Mouse (Mus musculus) skeletal muscle tissue, adult 2 months (tissue): ENCODE results near the gene Rpa1.
A peak's percentile ranks its signal among the peaks of the same experiment; 100 is the strongest.
"Not testable (repeated sequence)": the region's sequence is repeated elsewhere in the genome, so short reads cannot be mapped to it uniquely, and the experiment has no call there.

Source experiments
- DNase-seq: peaks from one replicate; pipeline ENCODE4 v3.0.0-alpha.2; 2012; ENCODE audit warnings: low read depth, low spot score

Gene Rpa1

GRCm38 (mm10) chr11:75323326-75323737 lies 24.8 kb downstream of the Rpa1 start:
- no peak for DNase-seq

GRCm38 (mm10) chr11:75319246-75319645 lies 28.9 kb downstream of the Rpa1 start:
- DNase-seq, result no peak

- DNase-seq, result no peak
These were observed 29.5 kb downstream of the Rpa1 start for GRCm38 (mm10) chr11:75318351-75319221.

- no peak for DNase-seq
These were observed 34.3 kb downstream of the Rpa1 start for GRCm38 (mm10) chr11:75313834-75314233.

- no peak for DNase-seq
These were observed 36.4 kb downstream of the Rpa1 start for GRCm38 (mm10) chr11:75311751-75312150.

- no peak for DNase-seq
These were observed 37.3 kb downstream of the Rpa1 start for GRCm38 (mm10) chr11:75310813-75311212.

GRCm38 (mm10) chr11:75308650-75309049 lies 39.5 kb downstream of the Rpa1 start:
- DNase-seq, result no peak

- DNase-seq, result no peak
These were observed 43.3 kb downstream of the Rpa1 start for GRCm38 (mm10) chr11:75304797-75305196.

- DNase-seq, result no peak
These were observed 47.2 kb downstream of the Rpa1 start for GRCm38 (mm10) chr11:75300954-75301353.

GRCm38 (mm10) chr11:75299786-75300185 lies 48.3 kb downstream of the Rpa1 start:
- no peak for DNase-seq

- DNase-seq, result no peak
These were observed 49.6 kb downstream of the Rpa1 start for GRCm38 (mm10) chr11:75298491-75298890.

GRCm38 (mm10) chr11:75297631-75298030 lies 50.5 kb downstream of the Rpa1 start:
- DNase-seq, result no peak

- no peak for DNase-seq
These were observed 51.6 kb downstream of the Rpa1 start for GRCm38 (mm10) chr11:75296406-75297005.

- not testable (repeated sequence) for DNase-seq
These were observed 52.6 kb downstream of the Rpa1 start for GRCm38 (mm10) chr11:75295534-75295933.

GRCm38 (mm10) chr11:75294862-75295261 lies 53.3 kb downstream of the Rpa1 start:
- no peak for DNase-seq

GRCm38 (mm10) chr11:75293852-75294361 lies 54.2 kb downstream of the Rpa1 start:
- no peak for DNase-seq

GRCm38 (mm10) chr11:75292281-75292680 lies 55.8 kb downstream of the Rpa1 start:
- DNase-seq, result no peak

- no peak for DNase-seq
These were observed 56.5 kb downstream of the Rpa1 start for GRCm38 (mm10) chr11:75291389-75292215.

GRCm38 (mm10) chr11:75290566-75291271 lies 57.4 kb downstream of the Rpa1 start:
- peak; percentile 63 for DNase-seq

GRCm38 (mm10) chr11:75289120-75289519 lies 59.0 kb downstream of the Rpa1 start:
- DNase-seq, result no peak

GRCm38 (mm10) chr11:75288517-75288916 lies 59.6 kb downstream of the Rpa1 start:
- DNase-seq, result no peak
